Mouse (Mus musculus) G1E (cell line): ENCODE results near the gene Vmn2r50. TPM values are rescaled to one million over a fixed set of nuclear protein-coding genes. Genes with fewer than 3 reads are reported as not detected.
"Not testable (repeated sequence)": the region's sequence is repeated elsewhere in the genome, so short reads cannot be mapped to it uniquely, and the experiment has no call there.

ENCODE experiments used
- ATAC-seq: 2 replicates; pipeline ENCODE4 v1.8.0; 2016; ENCODE audit warnings: mild to moderate bottlenecking; ENCODE audit not compliant: insufficient number of reproducible peaks, poor library complexity, low FRiP score, severe bottlenecking; ENCODE audit errors: extremely low read depth
- DNase-seq: peaks from one replicate; pipeline ENCODE4 v3.0.0; 2012; ENCODE audit warnings: low spot score
- H3K27me3 ChIP-seq: 2 replicates; pipeline ENCODE4 v1.6.1; 2012; ENCODE audit warnings: mild to moderate bottlenecking, low read length, inconsistent platforms; ENCODE audit not compliant: insufficient read depth
- H3K36me3 ChIP-seq: replicated peaks from 2 replicates; pipeline ENCODE3; 2012; ENCODE audit warnings: mild to moderate bottlenecking, inconsistent platforms
- H3K4me1 ChIP-seq: 2 replicates; pipeline ENCODE4 v1.6.1; 2012; ENCODE audit warnings: low read depth, low read length, inconsistent platforms, mixed read lengths; ENCODE audit not compliant: insufficient read depth
- H3K4me3 ChIP-seq: 2 replicates; pipeline ENCODE4 v1.5.1; 2012; ENCODE audit warnings: low read depth, mild to moderate bottlenecking, inconsistent platforms, low read length, moderate library complexity, mixed read lengths
- H3K9me3 ChIP-seq: replicated peaks from 2 replicates; pipeline ENCODE4 v1.6.1; 2012; ENCODE audit warnings: inconsistent platforms
- polyA plus RNA-seq: library from polyadenylated mRNA; stranded (reverse); fragments of >175 nt; gene quantifications from 2 replicates; pipeline ENCODE4 v1.2.3, GENCODE M21; 2012
- total RNA-seq, 2 experiments: library from RNA; stranded (forward) in 1 of 2; stranded (reverse) in 1 of 2; fragments of 200-1000 nt in 1 of 2; fragments of >200 nt in 1 of 2; fragmentation: Nextera tagmentation in 1 of 2; gene quantifications; 2 replicates each; pipeline ENCODE4 v1.2.3; 2014 to 2017

Gene Vmn2r50
- total RNA-seq (2014; fragmentation: Nextera tagmentation): not detected in 2 replicates
- 0.06 and 0.22 TPM in 2 replicates for total RNA-seq (2017)
- polyA plus RNA-seq: not detected in 2 replicates

- DNase-seq, ATAC-seq, H3K36me3 ChIP-seq, H3K27me3 ChIP-seq, H3K4me3 ChIP-seq, H3K9me3 ChIP-seq, H3K4me1 ChIP-seq: not testable (repeated sequence)
These were observed at the start of gene Vmn2r50 for GRCm38 (mm10) chr7:10053196-10053595. Gene Vmn2r50, minus strand, starts transcription at chr7:10053296.

- not testable (repeated sequence) for DNase-seq, H3K36me3 ChIP-seq, H3K4me3 ChIP-seq, H3K9me3 ChIP-seq, ATAC-seq, H3K4me1 ChIP-seq, H3K27me3 ChIP-seq
These were observed 60.9 kb downstream of the Vmn2r50 start, which contains the start of gene Vmn2r49 for GRCm38 (mm10) chr7:9992157-9992556. Gene Vmn2r49, minus strand, starts transcription at chr7:9992257.

Other genes starting within 250 kb of the Vmn2r50 start
- not detected in 2 replicates for gene Vmn2r47, start 212.0 kb downstream of the Vmn2r50 start, total RNA-seq (2014; fragmentation: Nextera tagmentation)
- gene Vmn2r47, start 212.0 kb downstream of the Vmn2r50 start, total RNA-seq (2017): not detected in 2 replicates
- not detected in 2 replicates for gene Vmn2r47, start 212.0 kb downstream of the Vmn2r50 start, polyA plus RNA-seq
- gene Vmn2r48, start 99.7 kb downstream of the Vmn2r50 start, total RNA-seq (2014; fragmentation: Nextera tagmentation): not detected in 2 replicates
- 0.11 TPM in 1 of 2 replicates, not detected in the other for gene Vmn2r48, start 99.7 kb downstream of the Vmn2r50 start, total RNA-seq (2017)
- gene Vmn2r48, start 99.7 kb downstream of the Vmn2r50 start, polyA plus RNA-seq: not detected in 2 replicates
- not detected in 2 replicates for gene Vmn2r49, start 61.0 kb downstream of the Vmn2r50 start, total RNA-seq (2014; fragmentation: Nextera tagmentation)
- gene Vmn2r49, start 61.0 kb downstream of the Vmn2r50 start, total RNA-seq (2017): 0.12 and 0.33 TPM in 2 replicates
- gene Vmn2r49, start 61.0 kb downstream of the Vmn2r50 start, polyA plus RNA-seq: not detected in 2 replicates
- gene Vmn2r51, start 52.4 kb upstream of the Vmn2r50 start, total RNA-seq (2014; fragmentation: Nextera tagmentation): not detected in 2 replicates
- not detected in 2 replicates for gene Vmn2r51, start 52.4 kb upstream of the Vmn2r50 start, total RNA-seq (2017)
- gene Vmn2r51, start 52.4 kb upstream of the Vmn2r50 start, polyA plus RNA-seq: not detected in 2 replicates
- gene Vmn2r52, start 123.3 kb upstream of the Vmn2r50 start, total RNA-seq (2014; fragmentation: Nextera tagmentation): not detected in 2 replicates
- 0.05 and 0.06 TPM in 2 replicates for gene Vmn2r52, start 123.3 kb upstream of the Vmn2r50 start, total RNA-seq (2017)
- gene Vmn2r52, start 123.3 kb upstream of the Vmn2r50 start, polyA plus RNA-seq: not detected in 2 replicates
- not detected in 2 replicates for gene Vmn1r66, start 224.7 kb upstream of the Vmn2r50 start, total RNA-seq (2014; fragmentation: Nextera tagmentation)
- 0.06 and 0.16 TPM in 2 replicates for gene Vmn1r66, start 224.7 kb upstream of the Vmn2r50 start, total RNA-seq (2017)
- not detected in 2 replicates for gene Vmn1r66, start 224.7 kb upstream of the Vmn2r50 start, polyA plus RNA-seq